Mouse (Mus musculus): Measurements from ENCODE around the gene B3gat3. TPM values are rescaled to one million over a fixed set of nuclear protein-coding genes. Genes with fewer than 3 reads are reported as not detected.
"Not testable (repeated sequence)": the region's sequence is repeated elsewhere in the genome, so short reads cannot be mapped to it uniquely, and the experiment has no call there.

B3gat3 gene
- 100 to 1,000 TPM; 169 to 172 TPM for total RNA-seq (2021)

- peak; percentile 85 to 90 for DNase-seq (ENCODE audit: extremely low spot score in 1 of 2, low spot score in 1 of 2)
Measured at GRCm38 (mm10) chr19:8920073-8920736, at the start of gene B3gat3. Gene B3gat3, plus strand, starts transcription at chr19:8920374.

GRCm38 (mm10) chr19:8870381-8870780 lies 49.8 kb upstream of the B3gat3 start:
- DNase-seq (ENCODE audit: extremely low spot score in 1 of 2, low spot score in 1 of 2): not testable (repeated sequence)

GRCm38 (mm10) chr19:8870838-8871237 lies 49.3 kb upstream of the B3gat3 start:
- no peak for DNase-seq (ENCODE audit: extremely low spot score in 1 of 2, low spot score in 1 of 2)

- DNase-seq (ENCODE audit: extremely low spot score in 1 of 2, low spot score in 1 of 2): peak; percentile 94 to 95
Measured at GRCm38 (mm10) chr19:8871267-8872186, 48.6 kb upstream of the B3gat3 start, which contains the start of gene Ubxn1. Gene Ubxn1, plus strand, starts transcription at chr19:8871496.

- no peak for DNase-seq (ENCODE audit: extremely low spot score in 1 of 2, low spot score in 1 of 2)
Measured at GRCm38 (mm10) chr19:8872266-8872840, 47.8 kb upstream of the B3gat3 start.

- no peak for DNase-seq (ENCODE audit: extremely low spot score in 1 of 2, low spot score in 1 of 2)
Measured at GRCm38 (mm10) chr19:8875031-8875430, 45.1 kb upstream of the B3gat3 start.

- DNase-seq (ENCODE audit: extremely low spot score in 1 of 2, low spot score in 1 of 2): peak; percentile 78
Measured at GRCm38 (mm10) chr19:8880311-8881033, 39.7 kb upstream of the B3gat3 start, which contains the start of gene Uqcc3. Gene Uqcc3, minus strand, starts transcription at chr19:8880923.

- no peak for DNase-seq (ENCODE audit: extremely low spot score in 1 of 2, low spot score in 1 of 2)
Measured at GRCm38 (mm10) chr19:8881034-8881392, 39.2 kb upstream of the B3gat3 start.

- DNase-seq (ENCODE audit: extremely low spot score in 1 of 2, low spot score in 1 of 2): no peak
Measured at GRCm38 (mm10) chr19:8883616-8884015, 36.6 kb upstream of the B3gat3 start, which contains the start of the genes Lbhd1 and Gm49403. Gene Lbhd1, plus strand, starts transcription at chr19:8883732. Gene Gm49403, plus strand, starts transcription at chr19:8883930.

GRCm38 (mm10) chr19:8886916-8887584 lies 33.1 kb upstream of the B3gat3 start:
- DNase-seq (ENCODE audit: extremely low spot score in 1 of 2, low spot score in 1 of 2): no peak

- DNase-seq (ENCODE audit: extremely low spot score in 1 of 2, low spot score in 1 of 2): no peak
Measured at GRCm38 (mm10) chr19:8887585-8888463, 32.4 kb upstream of the B3gat3 start.

- peak; percentile 81 to 85 for DNase-seq (ENCODE audit: extremely low spot score in 1 of 2, low spot score in 1 of 2)
Measured at GRCm38 (mm10) chr19:8888511-8889385, 31.4 kb upstream of the B3gat3 start, which contains the start of the genes 1810009A15Rik and Gm49416. Gene 1810009A15Rik, plus strand, starts transcription at chr19:8888853. Gene Gm49416, plus strand, starts transcription at chr19:8888926.

GRCm38 (mm10) chr19:8892829-8893766 lies 27.1 kb upstream of the B3gat3 start, which contains the start of gene Ints5:
Gene Ints5, plus strand, starts transcription at chr19:8893005.
- DNase-seq (ENCODE audit: extremely low spot score in 1 of 2, low spot score in 1 of 2): peak; percentile 79 to 87

GRCm38 (mm10) chr19:8895397-8895960 lies 24.7 kb upstream of the B3gat3 start:
- no peak for DNase-seq (ENCODE audit: extremely low spot score in 1 of 2, low spot score in 1 of 2)

GRCm38 (mm10) chr19:8896231-8896630 lies 23.9 kb upstream of the B3gat3 start:
- DNase-seq (ENCODE audit: extremely low spot score in 1 of 2, low spot score in 1 of 2): not testable (repeated sequence)

Data from layer of hippocampus, postnatal 25 days (tissue).